Mouse (Mus musculus): Measurements from ENCODE around the gene Slc4a7.

DNA sequence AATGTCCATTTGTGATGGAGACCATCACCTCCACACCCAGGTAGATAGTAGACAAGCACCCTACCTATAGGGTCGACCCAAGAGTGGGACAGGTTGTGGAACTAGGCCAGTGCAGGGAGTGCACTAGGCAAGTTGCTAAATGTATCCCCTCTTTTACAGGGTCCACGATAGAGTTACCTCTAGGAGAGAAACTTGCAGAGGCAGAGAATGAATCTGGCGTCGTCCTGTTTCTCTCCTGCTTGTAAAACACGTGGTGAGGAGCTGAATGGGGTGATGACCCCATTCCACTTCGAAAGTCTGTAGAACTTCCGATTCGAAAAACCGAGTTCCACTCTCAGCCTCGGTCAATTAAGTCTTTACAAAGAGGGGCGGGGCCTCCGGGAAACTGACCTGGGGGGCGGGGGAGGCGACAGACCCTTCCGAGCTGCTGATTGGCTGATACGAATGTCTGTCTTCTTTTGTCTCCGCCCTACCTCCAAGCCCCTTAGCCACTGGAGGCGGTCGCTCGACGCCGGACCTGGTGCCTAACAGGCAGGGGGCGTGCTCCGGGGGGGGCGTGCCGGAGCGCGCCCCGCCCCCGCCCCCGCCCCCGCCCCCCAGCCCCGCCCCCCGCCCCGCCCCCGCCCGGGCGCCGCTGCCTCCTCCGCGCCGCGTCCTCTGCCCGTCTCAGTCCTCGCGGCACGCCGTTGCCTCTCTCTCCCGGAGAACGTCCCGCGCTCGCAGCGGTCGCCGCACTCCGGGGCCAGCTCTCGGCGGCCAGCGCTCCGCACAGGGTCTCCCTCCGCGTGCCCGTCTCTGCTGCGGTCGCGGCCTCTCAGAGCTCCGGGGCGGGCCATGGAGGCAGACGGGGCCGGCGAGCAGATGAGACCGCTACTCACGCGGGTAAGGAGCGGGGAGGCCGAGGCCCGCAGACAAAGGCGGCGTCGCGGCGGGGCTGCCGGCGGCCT, 593 bp downstream of the Slc4a7 start:
- TF ChIP-seq CTCF (IDR thresholded peaks at IDR 0.05; ENCODE audit: borderline replicate concordance, control insufficient read depth, extremely low read depth, insufficient read depth, low read length, poor library complexity) (0 out of 2 replicates have a peak, but pooled peaks have one; percentile 12), POLR2A (IDR thresholded peaks at IDR 0.05; ENCODE audit: control insufficient read depth, extremely low read depth, insufficient read depth, low read length, poor library complexity) (peak; percentile 83)
